Mouse (Mus musculus) liver, postnatal 0 days (tissue): Measurements from ENCODE around the gene Gpank1.

Experiments used
- CTCF ChIP-seq: sonication (generic); IDR thresholded peaks from 2 replicates; pipeline ENCODE4 v1.5.1; 2016; ENCODE audit warnings: antibody characterized with exemption, low read depth
- EP300 ChIP-seq: IDR thresholded peaks from 2 replicates; pipeline ENCODE4 v1.6.1; 2016; ENCODE audit warnings: antibody characterized with exemption, low read depth, mild to moderate bottlenecking

DNA sequence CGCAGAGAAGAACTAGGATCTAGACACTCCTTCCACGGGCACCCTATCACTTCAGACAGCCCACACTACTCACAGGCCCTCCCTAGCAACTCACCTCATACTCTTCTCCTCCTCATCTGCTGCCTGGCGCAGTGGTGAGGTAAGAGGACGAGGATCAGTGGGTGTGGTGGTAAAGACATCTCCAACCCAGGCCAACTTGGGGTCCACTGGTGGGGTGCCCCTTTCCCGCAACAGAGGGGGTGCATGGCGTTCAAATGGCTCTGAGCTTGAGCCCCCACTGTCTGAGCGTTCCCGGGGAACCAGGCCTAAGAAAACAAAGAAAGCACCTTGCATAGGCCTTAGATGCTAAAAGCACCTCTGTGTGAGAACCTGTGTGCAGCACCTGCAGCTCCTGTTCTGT lies 36.0 kb downstream of the Gpank1 start:
- TF ChIP-seq CTCF (no peak), EP300 (no peak)
